Mouse (Mus musculus) adrenal gland, adult 2 months (tissue): ENCODE results near the gene Lhx2. TPM values are rescaled to one million over a fixed set of nuclear protein-coding genes. Genes with fewer than 3 reads are reported as not detected.
A peak's percentile ranks its signal among the peaks of the same experiment; 100 is the strongest.

Source experiments
- DNase-seq: peaks from one replicate; pipeline ENCODE4 v3.0.0; 2021
- long read RNA-seq: library from polyadenylated mRNA; stranded (forward); transcript quantifications from one replicate; pipeline ENCODE4 v2.0.0, GENCODE M21; 2021
- polyA plus RNA-seq: library from polyadenylated mRNA; depleted of rRNA; stranded (reverse); fragments of >200 nt; gene quantifications from 2 replicates; pipeline ENCODE4 v1.2.3, GENCODE M21; 2012; rRNA removed
- total RNA-seq, 2 experiments: library from RNA; stranded (reverse); gene quantifications; 2 replicates each; pipeline ENCODE4 v1.2.3; 2021

The Lhx2 gene
- not detected for total RNA-seq
- 0.07 TPM in 1 of 2 replicates, not detected in the other for polyA plus RNA-seq
- long read RNA-seq = 0 reads

DNA sequence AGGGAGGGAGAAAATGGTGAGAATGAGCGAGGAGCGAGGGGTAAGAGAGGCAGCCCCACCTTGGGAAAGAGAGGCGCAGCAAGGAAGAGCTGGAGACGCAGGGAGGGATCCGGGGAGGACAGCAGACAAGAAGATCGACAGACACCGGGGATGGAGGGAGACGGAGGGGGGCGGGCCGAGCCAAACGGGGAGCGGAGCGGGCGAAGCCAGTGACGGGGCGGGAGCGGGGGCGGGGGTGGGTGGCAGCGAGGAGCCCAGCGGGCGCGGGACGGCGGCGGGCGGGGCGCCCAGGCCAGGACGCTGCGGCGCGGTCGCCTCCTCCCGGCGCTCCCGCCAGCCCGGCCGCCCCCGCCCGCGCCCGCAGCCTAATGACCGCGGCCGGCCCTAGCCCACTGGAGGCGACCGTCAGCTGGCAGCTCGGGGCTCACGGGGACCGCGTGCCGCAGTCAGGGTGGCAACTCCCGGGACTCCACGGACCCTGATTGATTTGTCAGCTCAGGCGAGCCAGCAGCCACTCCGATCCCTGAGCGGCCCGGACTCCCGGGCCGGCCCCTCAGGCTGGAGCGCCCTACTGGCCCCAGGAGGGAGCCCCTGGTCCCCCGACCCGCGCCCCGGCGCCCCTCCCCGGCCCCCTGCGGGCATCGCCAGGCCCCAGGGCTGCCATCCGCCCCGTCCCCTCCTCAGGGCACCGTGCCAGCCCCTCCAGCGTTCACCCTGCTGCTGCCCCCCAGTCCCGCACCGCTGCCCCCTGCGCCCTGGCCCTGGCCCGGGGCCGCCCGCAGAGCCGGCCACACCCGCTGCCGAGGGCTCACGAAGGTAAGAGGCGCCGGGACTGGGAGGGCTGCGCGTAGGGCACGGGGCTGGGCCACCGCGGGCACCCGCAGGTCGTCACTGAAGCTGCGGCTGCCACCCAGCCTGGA lies at the start of gene Lhx2:
TSS of gene Lhx2 (plus strand) at position 292 of the 920 bp plus-strand sequence.
- DNase-seq = peak; percentile 37

DNA sequence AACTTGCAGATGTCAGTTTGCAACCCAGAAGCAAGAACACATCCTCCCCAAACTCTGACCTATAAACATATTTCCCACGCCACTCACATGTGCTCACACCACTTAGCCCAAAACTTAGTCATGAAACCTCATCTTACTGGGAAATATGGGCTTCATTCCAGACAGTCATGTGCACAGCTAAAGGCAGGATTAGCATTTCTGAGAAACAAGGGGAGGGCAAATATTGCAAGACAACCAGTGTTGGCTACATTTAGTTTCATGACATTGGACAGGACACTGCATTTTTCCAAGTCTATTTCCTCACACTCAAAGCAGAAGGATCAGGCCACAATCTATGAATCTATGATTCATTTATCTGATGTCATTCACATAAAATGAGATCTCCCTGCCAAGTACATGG lies 47.6 kb upstream of the Lhx2 start:
- DNase-seq = peak; percentile 13

DNA sequence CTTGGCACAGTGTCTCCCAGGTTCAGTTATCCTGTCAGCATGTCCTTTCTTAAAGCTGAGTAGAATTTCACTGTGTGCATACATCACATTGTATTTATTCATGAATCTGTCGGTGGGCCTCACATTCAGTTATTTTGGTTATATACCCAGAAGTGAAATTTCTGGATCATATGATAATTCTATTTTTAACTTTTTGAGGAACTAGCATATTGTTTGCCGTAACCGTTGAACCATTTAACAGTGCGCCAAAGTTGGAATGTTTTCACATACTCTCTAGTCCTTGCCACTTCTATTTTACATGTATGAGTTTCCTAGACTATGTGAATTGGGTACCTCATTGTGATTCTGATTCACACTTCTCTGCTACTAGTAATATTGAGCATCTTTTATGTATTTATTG lies 43.1 kb upstream of the Lhx2 start:
- DNase-seq = no peak

DNA sequence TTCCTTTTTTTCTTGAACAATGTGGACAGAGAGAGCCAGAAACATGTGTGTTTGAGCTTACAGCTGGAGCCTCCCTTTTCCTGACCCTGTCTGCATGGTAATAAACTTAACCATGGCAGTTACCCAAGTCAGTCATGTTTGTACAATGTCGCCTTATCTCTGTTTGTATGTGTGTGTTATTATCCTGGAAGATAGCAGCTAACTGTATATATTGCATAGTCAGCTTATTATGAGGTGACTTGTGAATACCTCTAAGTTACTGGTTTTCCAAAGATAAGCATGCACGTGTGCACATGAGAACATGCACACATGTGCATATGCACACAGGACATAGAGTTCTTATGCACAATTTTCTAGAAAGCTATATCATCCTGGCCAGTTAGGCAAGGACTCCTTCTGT lies 38.1 kb upstream of the Lhx2 start:
- DNase-seq = no peak

DNA sequence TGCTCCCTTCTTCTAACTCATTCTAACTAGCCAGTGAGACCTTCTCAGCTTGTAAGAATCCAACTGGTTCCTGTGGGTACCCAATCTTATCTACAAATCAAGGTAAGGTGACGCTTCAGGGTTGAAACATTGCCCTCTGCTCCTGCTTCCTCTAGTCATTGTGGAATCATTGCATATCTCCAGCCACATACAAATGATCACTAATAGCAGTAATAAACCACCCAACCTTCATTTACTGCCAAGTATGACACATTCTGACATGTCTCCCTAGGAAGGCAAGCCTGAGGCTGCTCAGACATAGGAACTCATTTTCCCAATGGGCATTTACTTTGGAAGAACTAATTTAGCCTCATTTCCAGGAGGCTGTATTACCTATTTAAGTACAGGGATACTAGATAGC lies 33.9 kb upstream of the Lhx2 start:
- DNase-seq = no peak

DNA sequence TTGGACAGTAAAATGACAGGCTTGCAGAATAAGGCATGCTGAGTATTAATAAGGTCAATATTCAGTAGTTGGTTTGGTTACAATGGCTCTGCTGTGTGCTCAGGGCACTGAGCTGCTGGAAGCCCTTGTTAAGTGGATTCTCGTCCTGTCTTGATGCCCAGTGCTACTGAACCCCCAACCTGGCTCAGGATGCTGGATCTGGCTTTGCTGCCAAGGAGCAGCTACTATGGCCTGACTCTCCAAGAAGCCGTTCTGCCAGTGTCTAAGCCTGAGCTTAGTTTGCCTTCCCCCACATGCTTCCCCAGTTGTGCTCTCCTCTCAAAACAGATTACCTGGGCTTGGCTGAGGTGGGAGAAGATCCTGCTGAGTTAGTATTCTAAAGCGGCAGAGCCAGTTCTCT lies 26.2 kb upstream of the Lhx2 start:
- DNase-seq = no peak

DNA sequence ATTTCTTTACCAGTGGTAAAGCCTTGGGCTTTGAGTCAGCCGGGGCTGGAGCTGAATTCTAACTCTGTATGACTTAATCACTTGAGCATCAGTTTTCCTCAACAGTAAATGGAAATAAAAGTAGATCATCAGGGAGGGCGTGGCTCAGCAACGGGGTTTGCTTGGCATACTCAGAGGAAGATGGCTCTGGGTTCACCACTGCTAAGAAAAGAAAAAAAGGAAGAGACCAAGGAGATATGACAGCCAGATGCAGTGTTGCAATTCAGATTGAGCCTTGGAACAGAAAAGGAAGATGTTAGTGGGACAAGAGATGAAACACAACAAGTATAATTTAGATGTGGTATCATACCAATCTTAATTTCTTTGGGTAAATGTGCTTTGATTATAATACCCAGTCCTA lies 25.7 kb upstream of the Lhx2 start:
- DNase-seq = no peak

DNA sequence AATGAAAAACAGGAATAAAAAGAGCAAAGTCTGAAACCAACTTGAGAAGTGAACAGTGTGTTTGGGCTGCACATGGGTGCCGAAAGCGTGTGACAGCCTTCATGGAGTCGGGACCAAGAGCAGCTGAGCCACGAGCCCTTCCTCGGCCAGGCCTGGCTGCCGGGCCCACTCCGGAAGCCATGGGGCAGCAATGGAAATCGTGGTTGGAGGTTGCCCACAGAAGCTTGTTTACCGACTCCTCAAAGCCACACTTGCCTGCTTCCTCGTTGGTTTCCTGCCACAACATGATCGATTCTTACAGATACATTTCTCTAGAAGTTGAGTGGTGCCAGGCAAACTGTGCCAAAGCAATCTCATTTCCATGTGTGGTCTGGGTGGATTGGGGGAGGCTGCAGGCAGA lies 20.0 kb upstream of the Lhx2 start:
- no peak for DNase-seq

DNA sequence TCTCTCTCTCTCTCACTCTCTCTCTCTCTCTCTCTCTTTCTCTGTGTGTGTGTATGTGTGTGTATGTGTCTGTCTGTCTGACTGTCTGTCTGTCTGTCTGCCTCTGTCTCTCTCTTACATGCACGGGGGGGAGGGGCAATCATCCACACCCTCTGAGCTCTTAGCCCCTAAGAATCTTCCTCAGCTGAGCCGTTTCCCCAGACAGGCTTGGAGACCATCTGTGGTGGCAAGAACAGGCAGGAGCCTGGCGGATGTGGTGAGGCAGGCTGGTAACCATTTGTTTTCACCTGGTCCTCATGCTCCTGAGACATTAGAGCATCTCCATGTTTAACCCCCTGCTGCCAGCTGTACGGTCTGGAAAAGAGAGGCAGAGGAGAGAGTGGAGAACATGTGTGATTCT lies 18.2 kb upstream of the Lhx2 start:
- no peak for DNase-seq

DNA sequence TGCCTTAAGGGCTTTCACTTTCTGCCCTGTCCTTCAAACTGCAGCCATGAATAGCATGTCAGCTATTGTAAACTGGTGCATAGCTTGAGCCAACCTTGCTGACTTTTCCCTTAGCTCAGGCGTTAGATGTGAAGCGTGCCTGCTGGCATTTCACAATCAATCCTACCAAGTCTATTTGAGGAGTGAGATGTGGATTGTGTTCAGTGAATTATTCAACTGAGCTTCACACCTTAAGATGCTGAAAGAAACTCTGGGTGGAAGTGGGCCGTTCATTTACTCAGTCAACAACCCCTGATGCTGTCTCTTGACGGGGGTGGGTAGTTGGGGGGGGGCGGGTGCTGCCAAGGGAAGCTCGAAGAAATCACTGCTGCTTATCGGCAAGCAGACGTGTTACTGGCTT lies 15.7 kb upstream of the Lhx2 start:
- no peak for DNase-seq

DNA sequence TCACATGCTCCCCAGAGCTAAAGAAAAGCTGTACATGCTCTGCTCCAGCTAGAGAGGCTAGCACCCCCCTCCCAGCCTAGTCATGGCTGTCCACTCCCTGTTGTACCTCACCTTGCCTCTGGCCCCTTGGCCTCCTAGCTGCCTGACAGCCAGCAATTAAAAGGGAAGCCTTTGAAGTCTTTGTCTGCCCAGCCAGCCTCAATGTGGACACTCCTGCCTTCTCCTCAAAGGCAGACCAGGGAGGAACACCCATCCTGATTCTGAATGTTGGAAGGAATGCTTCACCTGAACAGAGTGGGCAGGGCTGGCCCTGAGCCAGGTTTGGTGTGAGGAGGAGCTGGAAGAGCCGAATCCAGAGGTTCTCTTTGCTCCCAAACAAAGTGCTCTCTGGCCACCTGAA lies 12.4 kb upstream of the Lhx2 start:
- no peak for DNase-seq

DNA sequence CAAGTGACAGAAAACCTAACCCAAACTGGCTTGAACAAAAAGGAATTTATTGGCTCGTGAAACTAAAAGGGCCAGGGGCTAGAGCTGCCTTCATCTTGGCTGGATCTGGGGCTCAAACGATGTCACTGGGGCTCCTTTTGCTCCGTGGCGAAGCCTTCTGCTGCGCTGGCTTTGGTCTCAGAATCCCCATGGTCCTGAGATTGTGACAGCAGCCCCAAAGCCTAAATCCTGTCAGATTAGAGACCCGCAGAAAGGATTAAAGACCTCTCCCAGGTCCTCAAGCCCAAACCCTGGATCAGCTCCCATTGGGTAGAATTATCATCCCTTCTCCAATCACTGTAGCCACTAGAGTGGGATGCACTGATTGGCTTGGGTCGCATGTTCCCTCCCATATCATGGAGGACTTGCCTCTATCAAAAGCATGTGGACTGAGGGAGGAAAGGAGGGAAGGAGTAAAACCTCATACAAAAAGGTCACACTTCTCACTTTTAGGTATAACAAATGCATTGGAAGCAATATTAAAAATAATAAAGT lies 5.4 kb upstream of the Lhx2 start:
- no peak for DNase-seq

DNA sequence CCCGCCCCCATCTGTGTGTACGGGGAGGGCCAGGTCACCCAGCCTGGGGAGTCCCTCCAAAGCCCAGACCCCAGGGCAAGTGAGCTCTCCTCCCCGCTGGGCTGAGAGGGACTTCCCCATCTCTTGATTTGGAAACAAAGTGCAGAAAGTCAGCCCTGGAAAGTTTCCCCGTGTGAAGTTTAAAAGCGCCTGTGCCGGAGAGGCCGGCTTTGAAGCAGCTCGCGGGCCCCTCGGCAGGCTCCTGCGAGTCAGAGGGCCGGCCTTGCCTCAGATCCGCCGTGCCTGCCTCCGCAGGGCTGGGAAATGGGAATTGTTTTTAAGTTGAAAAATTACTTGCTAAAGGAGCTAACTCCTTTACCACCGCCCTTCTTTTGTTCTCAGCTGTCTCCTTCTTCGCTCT lies 2.5 kb upstream of the Lhx2 start:
- DNase-seq = no peak

DNA sequence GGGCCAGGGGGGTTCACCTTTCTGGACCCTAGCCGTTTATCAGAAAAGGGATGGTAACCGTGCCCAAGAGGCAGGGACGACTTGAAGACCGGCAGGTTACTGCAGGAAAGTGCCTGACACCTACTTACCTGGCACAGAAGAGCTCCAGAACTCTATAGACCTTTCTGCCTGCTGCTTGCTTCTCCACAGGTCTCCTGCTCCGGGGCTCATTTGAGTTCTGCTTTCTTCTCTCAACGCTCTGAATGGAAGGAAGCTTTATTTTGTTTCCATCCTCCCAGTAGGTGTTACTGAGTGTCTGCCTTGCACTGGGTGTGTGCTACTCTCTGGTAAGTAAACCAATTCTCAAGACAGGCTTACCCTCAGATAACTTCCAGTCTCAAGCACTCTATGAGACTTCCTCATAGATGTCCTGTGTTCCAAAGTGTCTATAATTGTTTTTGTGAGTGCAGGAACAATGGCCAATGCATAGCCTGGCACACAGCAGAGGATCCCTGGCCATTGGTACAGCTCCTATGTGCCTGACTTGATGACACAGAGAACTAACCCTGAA lies 1.9 kb upstream of the Lhx2 start:
- DNase-seq = no peak

DNA sequence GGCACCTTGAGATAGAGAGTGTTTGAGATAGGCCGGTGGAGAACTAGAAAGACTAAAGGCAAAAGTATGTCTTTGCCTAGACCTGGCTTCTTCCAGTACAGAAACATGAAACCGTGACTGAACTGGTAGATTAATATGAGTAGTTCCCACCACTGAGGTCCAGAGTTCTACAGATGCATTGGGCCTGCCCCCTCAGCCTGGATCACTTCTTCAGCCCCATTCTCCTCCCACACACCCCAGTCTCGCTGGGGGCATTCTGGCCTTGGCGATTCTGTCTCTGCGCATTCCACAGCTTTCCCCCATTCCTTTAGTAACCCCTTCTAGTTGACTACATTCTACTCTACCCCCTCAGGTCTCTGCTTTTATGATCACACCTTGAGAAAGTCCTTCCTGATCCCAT lies 1.4 kb upstream of the Lhx2 start:
- no peak for DNase-seq

DNA sequence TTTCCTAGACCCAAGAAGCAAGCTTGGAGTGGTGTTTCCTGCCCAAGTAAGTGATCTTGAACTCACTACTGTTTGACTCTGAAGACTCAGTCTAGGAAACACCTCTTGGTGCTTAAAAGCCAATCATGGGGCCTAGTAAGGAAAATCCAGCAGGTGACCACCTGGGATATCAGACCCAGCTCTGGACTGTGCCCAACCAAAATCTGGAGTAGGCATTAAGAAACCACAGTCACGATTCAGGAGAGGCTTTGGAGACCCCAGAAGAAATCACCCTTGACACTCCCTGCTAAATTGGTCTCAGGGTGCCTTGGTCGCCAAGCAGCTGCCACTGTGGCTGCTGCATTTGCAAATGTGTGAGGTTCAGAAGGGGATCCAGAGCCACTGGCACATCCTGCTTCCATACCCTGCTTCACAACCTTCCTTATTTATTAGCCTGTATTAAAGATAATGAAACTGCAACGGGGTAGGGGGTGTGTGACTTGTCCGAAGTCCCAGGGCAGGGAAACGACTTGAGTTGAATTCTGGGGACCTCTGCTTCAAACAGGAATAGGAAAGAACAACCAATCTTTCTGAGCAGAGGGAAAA lies 641 bp upstream of the Lhx2 start:
- DNase-seq = no peak

DNA sequence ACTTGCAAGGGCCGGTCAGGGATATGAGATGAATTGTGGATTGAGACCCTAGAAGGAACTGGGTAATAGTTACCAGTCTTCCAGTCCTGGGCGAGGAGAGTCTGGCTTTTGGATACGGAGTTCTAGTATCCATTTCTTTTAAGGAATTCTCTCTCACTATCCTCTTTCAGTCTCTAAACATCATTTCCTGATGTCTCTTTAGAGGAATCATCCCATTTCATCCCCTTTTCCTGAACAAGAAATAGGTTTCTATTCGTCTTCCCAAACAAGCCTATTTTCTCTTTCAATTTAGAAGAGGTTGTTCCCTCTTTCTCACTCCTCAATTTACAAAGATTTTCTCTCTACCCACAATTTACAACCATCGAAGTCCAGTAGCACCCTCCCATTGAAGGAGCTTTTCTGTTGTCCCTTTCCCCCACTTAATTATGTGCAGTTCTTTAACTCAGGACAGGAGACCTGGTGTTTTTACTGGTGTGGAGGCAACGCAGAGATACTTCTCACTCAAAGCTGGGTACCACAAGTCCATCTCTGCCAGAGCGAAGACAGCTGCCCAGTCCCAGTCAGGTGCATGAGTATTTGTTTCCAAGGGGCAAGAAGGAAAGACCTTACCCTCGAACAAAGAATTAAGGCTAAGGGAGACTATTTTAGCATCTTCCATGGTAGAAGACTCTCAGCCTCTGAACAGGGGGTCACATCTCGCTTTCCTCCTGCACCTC lies 987 bp downstream of the Lhx2 start:
- no peak for DNase-seq

DNA sequence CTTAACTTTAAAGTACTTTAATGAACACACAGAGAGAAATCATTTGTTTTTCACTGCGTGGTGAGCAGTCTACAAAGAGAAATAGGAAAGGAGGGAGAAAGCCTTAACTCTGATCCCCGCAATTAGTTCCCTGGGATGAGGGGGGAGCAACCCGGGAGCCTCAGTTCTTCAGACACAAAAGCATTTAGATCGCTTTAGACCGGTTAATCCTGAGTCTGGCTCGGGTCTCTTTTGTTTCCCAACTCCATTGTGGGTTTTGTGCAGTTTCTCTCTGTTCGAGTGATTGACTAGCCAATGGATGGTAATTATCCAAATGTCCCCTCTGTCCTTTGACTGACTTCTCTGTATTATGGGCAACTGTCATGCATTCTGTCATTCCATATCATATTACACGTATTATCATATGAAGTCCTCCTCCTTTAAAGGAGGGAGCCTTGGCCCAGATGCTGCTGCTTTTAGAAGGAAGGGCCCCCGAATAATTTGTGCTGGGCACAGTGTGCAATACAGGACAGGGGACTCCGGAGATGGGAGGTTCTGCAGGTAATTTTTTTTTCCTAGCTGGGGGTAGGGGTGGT lies 1.6 kb downstream of the Lhx2 start:
- no peak for DNase-seq

DNA sequence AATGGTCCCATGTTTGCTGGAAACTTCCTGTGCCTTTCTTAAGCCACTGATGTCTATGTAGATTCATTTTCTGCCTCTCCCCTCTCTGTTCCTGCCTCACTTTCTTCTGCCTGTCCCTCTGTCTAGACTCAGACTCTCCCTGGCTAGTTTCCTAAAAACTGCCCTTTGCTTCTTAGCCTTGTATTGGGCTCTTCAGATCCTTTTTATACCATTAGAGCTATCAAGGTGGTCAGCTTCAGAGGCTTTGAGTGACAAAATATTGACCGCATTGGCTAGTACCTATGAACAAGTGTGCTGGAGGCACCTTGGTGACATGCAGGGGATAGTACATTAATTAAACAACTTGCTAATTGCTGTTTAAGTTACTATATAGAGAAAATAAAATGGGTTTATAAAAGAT lies 4.5 kb downstream of the Lhx2 start:
- DNase-seq = no peak

DNA sequence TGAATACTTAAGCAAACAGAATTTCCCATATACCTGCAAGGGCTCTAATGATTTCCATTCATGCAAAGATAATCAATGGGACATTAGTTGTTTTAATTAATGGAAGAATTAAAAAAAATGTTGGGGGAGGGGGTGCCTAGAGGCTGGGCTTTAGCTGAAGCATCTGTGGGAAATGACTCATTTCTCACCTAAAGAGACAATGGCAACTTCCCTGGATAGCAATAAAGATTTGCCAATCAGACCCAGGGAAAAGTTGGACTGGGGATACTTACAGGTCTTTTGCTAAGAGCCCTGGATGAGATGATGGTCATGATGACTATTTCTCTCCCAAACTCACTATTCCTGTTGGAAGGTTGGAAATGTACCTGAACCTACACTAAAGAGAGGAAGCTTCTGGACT lies 5.6 kb downstream of the Lhx2 start:
- DNase-seq = no peak

DNA sequence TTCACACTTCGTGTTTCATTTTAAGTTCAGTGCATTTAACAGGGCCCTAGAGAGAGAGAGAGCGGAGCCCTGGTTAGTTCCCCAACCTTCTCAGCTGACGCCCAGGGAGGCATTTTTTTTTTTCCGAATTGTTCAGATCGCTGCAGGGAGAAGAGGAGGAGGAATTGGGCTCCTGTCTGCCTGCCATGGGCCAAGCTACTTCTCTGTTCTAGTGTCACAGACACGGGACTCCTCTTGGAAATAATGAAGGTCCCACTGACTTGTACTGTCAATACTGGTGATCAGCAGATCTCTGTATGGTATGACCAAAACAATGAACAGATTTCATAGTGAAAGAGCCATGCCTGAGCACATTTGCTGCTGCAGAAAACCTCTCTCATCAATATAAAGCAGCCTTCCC lies 7.3 kb downstream of the Lhx2 start:
- DNase-seq = no peak
